Mouse (Mus musculus) liver, adult 2 months (tissue): ENCODE data around the gene Rbp4.

Source experiments
- CTCF ChIP-seq: fragments of 200-500 bp; IDR thresholded peaks from 2 replicates; pipeline ENCODE4 v1.5.1; 2011; ENCODE audit warnings: low read depth, low read length, control low read depth
- POLR2A ChIP-seq: fragments of 200-500 bp; IDR thresholded peaks from 2 replicates; pipeline ENCODE4 v1.6.1; 2011; ENCODE audit warnings: low read length, control low read depth; ENCODE audit not compliant: insufficient read depth; ENCODE audit errors: extremely low read depth

DNA sequence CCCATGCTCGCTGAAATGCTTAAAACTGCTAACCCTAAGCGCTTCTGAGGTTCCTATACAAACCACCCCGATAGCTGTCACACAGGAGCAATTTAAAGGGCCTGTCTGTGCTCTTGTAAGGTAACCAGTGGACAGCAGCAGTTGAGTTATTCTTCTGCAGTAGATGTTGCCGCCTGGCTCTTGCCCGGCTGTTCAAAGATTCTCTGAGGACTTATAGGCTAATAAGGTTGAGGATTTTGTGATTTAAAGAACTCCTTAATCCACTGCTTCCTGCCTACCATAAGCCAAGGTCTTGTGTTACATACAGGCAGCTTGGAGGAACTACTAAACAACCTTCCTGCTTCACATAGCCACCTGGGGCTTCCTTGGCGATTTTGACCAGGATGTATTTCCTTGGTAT is 7.4 kb upstream of the Rbp4 start, which contains the start of gene Pde6c:
- TF ChIP-seq CTCF, result no peak
- no peak for TF ChIP-seq POLR2A
